Mouse (Mus musculus): ENCODE data around the gene Cacnb1. TPM values are rescaled to one million over a fixed set of nuclear protein-coding genes. Genes with fewer than 3 reads are reported as not detected.

Gene Cacnb1
- polyA plus RNA-seq, 1 experiment, result 7.6 TPM

GRCm38 (mm10) chr11:98012831-98013230, 10.0 kb downstream of the Cacnb1 start:
- Histone ChIP-seq H3K27ac (ENCODE audit: insufficient read depth, low read depth, low read length) (no peak overlapping the region), H3K4me3 (ENCODE audit: insufficient read depth, low read depth, low read length) (no peak overlapping the region), H3K4me1 (ENCODE audit: control insufficient read depth, insufficient read depth, low read length) (no peaks in the 10 kb centered on the region), H3K27me3 (replicated peaks; ENCODE audit: control insufficient read depth, insufficient read depth, low read length) (no peaks in the 10 kb centered on the region), H3K36me3 (ENCODE audit: control insufficient read depth, insufficient read depth, low read length) (no peaks in the 10 kb centered on the region)
- 89% methylated on average over 10 of the region's 10 CpGs for WGBS
- no peak for DNase-seq
- TF ChIP-seq CTCF (conservative IDR thresholded peaks at IDR 0.05; ENCODE audit: insufficient read depth, insufficient read length, low read depth, low read length) (no peak), POLR2A (IDR thresholded peaks at IDR 0.05; ENCODE audit: low read depth, low read length) (no peak)

DNA sequence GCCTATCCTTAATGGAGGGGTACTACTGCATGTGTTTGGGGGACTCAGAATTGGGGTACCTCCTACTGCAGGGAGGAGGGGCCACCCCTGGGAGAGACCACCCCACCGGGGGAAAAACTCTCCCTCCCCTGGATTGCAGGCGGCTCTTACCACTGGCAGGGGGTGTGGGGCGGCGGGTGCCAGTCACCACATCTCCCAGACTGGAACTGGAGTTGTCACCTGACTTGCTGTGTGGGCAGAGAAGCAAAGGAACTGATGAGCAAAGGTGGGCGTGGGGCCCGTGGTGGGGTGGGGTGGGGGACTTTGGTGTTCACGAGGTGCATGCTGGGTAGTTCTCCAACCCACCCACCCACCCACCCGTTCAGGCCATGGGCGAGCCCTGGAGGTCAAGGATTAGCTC, 11.1 kb downstream of the Cacnb1 start:
- no peaks in the 10 kb centered on the region for H3K36me3 ChIP-seq (ENCODE audit: control insufficient read depth, insufficient read depth, low read length)
- TF ChIP-seq POLR2A (IDR thresholded peaks at IDR 0.05; ENCODE audit: low read depth, low read length) (no peak), CTCF (conservative IDR thresholded peaks at IDR 0.05; ENCODE audit: insufficient read depth, insufficient read length, low read depth, low read length) (no peak)

GRCm38 (mm10) chr11:98008087-98008486, 14.7 kb downstream of the Cacnb1 start:
- H3K36me3 ChIP-seq (ENCODE audit: control insufficient read depth, insufficient read depth, low read length), result no peaks in the 10 kb centered on the region
- H3K27ac ChIP-seq (ENCODE audit: insufficient read depth, low read depth, low read length), result no peak overlapping the region
- H3K4me1 ChIP-seq (ENCODE audit: control insufficient read depth, insufficient read depth, low read length), result no peaks in the 10 kb centered on the region
- no peak for TF ChIP-seq CTCF (conservative IDR thresholded peaks at IDR 0.05; ENCODE audit: insufficient read depth, insufficient read length, low read depth, low read length)
- no peaks in the 10 kb centered on the region for H3K27me3 ChIP-seq (replicated peaks; ENCODE audit: control insufficient read depth, insufficient read depth, low read length)
- WGBS, result 75% methylated on average over 11 of the region's 11 CpGs
- no peak for DNase-seq
- no peak overlapping the region for H3K4me3 ChIP-seq (ENCODE audit: insufficient read depth, low read depth, low read length)

More for the DNA sequence above, 11.1 kb downstream of the Cacnb1 start:
- no peak for DNase-seq
- H3K27ac ChIP-seq (ENCODE audit: insufficient read depth, low read depth, low read length), result no peak overlapping the region
- WGBS, result 74% methylated on average over 9 of the region's 9 CpGs
- no peaks in the 10 kb centered on the region for H3K4me1 ChIP-seq (ENCODE audit: control insufficient read depth, insufficient read depth, low read length)
- H3K4me3 ChIP-seq (ENCODE audit: insufficient read depth, low read depth, low read length), result no peak overlapping the region
- H3K27me3 ChIP-seq (replicated peaks; ENCODE audit: control insufficient read depth, insufficient read depth, low read length), result no peaks in the 10 kb centered on the region

DNA sequence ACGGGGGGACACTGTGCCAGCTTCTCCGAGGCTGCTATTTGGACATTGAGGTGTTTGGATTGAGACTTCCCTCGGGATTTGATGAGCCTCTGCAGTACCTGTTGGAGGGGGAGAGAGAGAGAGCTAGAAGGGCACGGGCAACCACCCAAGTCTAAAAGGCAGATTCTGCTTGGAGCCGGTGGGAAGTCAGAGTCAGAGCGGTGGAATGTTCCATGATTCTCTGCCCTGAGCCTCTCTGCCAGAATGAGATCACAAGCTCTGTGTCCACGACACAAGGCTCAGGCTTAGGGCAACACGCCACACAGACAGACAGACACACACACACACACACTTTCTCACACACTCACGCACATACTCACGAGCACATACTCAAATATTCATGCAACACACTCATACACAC, 17.1 kb downstream of the Cacnb1 start:
- Histone ChIP-seq H3K36me3 (ENCODE audit: control insufficient read depth, insufficient read depth, low read length) (no peaks in the 10 kb centered on the region), H3K27me3 (replicated peaks; ENCODE audit: control insufficient read depth, insufficient read depth, low read length) (no peaks in the 10 kb centered on the region), H3K27ac (ENCODE audit: insufficient read depth, low read depth, low read length) (no peak overlapping the region), H3K4me1 (ENCODE audit: control insufficient read depth, insufficient read depth, low read length) (no peaks in the 10 kb centered on the region), H3K4me3 (ENCODE audit: insufficient read depth, low read depth, low read length) (no peak overlapping the region)
- TF ChIP-seq POLR2A (IDR thresholded peaks at IDR 0.05; ENCODE audit: low read depth, low read length), result no peak
- no peak for TF ChIP-seq CTCF (conservative IDR thresholded peaks at IDR 0.05; ENCODE audit: insufficient read depth, insufficient read length, low read depth, low read length)
- WGBS, result 83% methylated on average over 10 of the region's 10 CpGs
- no peak for DNase-seq

GRCm38 (mm10) chr11:98005076-98005475, 17.8 kb downstream of the Cacnb1 start:
- TF ChIP-seq POLR2A (IDR thresholded peaks at IDR 0.05; ENCODE audit: low read depth, low read length), result no peak
- no peak for TF ChIP-seq CTCF (conservative IDR thresholded peaks at IDR 0.05; ENCODE audit: insufficient read depth, insufficient read length, low read depth, low read length)
- WGBS, result 77% methylated on average over 13 of the region's 13 CpGs
- Histone ChIP-seq H3K27ac (ENCODE audit: insufficient read depth, low read depth, low read length) (no peak overlapping the region), H3K4me3 (ENCODE audit: insufficient read depth, low read depth, low read length) (no peak overlapping the region), H3K27me3 (replicated peaks; ENCODE audit: control insufficient read depth, insufficient read depth, low read length) (no peaks in the 10 kb centered on the region), H3K4me1 (ENCODE audit: control insufficient read depth, insufficient read depth, low read length) (no peaks in the 10 kb centered on the region), H3K36me3 (ENCODE audit: control insufficient read depth, insufficient read depth, low read length) (no peaks in the 10 kb centered on the region)
- DNase-seq, result no peak

DNA sequence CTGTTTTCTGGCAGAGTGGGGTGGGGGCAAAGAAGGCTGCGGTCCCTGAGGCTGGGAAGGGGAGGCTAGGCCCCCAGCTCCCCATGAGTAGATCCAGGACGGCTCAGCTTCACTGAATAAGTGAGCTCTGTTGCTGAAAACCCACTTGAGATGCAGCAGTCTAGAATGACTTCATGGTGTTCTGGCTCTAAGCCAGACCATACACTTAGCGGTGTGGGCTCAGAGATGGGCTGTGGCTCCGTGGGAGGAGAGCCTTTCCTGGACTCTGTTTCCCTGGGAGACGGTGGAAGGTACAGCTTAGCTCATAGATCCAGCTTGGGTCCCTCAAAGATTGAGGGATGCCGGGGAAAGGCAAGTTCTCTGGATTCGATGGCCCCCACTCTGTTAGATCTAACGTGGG, 18.7 kb downstream of the Cacnb1 start:
- WGBS, result 84% methylated on average over 8 of the region's 8 CpGs
- Histone ChIP-seq H3K4me1 (ENCODE audit: control insufficient read depth, insufficient read depth, low read length) (no peaks in the 10 kb centered on the region), H3K36me3 (ENCODE audit: control insufficient read depth, insufficient read depth, low read length) (no peaks in the 10 kb centered on the region), H3K27me3 (replicated peaks; ENCODE audit: control insufficient read depth, insufficient read depth, low read length) (no peaks in the 10 kb centered on the region), H3K4me3 (ENCODE audit: insufficient read depth, low read depth, low read length) (no peak overlapping the region), H3K27ac (ENCODE audit: insufficient read depth, low read depth, low read length) (no peak overlapping the region)
- DNase-seq, result no peak
- TF ChIP-seq CTCF (conservative IDR thresholded peaks at IDR 0.05; ENCODE audit: insufficient read depth, insufficient read length, low read depth, low read length) (no peak), POLR2A (IDR thresholded peaks at IDR 0.05; ENCODE audit: low read depth, low read length) (no peak)

DNA sequence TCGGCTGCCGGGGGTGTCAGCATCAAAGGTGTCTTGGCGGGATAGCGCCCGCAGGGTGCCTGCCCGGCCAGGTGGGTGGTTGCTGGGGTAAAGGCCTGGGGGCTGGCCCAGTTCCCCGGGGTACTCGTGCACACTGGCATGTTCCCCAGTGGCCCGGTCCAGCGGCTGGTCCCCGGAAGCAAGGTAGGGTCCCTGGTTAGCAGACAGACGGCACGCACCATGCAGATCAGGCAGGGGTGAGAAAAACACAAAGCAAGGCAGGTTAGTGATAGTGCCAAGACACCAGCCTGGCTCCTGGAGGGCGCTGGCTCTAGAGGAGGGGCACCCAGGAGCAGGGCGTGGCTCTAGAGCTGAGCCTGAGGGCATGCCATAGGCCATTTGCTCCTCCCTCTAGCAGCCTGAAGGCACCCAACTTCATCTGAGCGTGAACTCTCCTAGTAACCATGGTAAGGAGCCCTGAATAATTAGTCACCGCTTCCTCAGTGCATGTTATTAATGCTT, 19.6 kb downstream of the Cacnb1 start:
- no peak for DNase-seq
- Histone ChIP-seq H3K36me3 (ENCODE audit: control insufficient read depth, insufficient read depth, low read length) (no peaks in the 10 kb centered on the region), H3K4me3 (ENCODE audit: insufficient read depth, low read depth, low read length) (no peak overlapping the region), H3K27me3 (replicated peaks; ENCODE audit: control insufficient read depth, insufficient read depth, low read length) (no peaks in the 10 kb centered on the region), H3K4me1 (ENCODE audit: control insufficient read depth, insufficient read depth, low read length) (no peaks in the 10 kb centered on the region), H3K27ac (ENCODE audit: insufficient read depth, low read depth, low read length) (no peak overlapping the region)
- TF ChIP-seq POLR2A (IDR thresholded peaks at IDR 0.05; ENCODE audit: low read depth, low read length) (no peak), CTCF (conservative IDR thresholded peaks at IDR 0.05; ENCODE audit: insufficient read depth, insufficient read length, low read depth, low read length) (no peak)
- WGBS, result 53% methylated on average over 17 of the region's 17 CpGs

Data from kidney, adult 2 months (tissue).